Mouse (Mus musculus) gonadal fat pad, adult 2 months (tissue): ENCODE data around the gene Hoxb3. TPM values are rescaled to one million over a fixed set of nuclear protein-coding genes. Genes with fewer than 3 reads are reported as not detected.

Experiments
- polyA plus RNA-seq: library from polyadenylated mRNA; depleted of rRNA; stranded (reverse); fragments of >200 nt; gene quantifications from 2 replicates; pipeline ENCODE4 v1.2.3, GENCODE M21; 2012; rRNA removed

Hoxb3 gene
- polyA plus RNA-seq, 1 experiment, result 20.1 TPM

Other genes starting within 250 kb of the Hoxb3 start
- gene Atp5g1, start 247.7 kb upstream of the Hoxb3 start, polyA plus RNA-seq, result 603 and 668 TPM in 2 replicates
- 0.09 TPM in 1 of 2 replicates, not detected in the other for gene Calcoco2, start 211.4 kb upstream of the Hoxb3 start, polyA plus RNA-seq
- gene Ttll6, start 189.5 kb upstream of the Hoxb3 start, polyA plus RNA-seq, result 0.45 and 0.84 TPM in 2 replicates
- 0.04 TPM in 1 of 2 replicates, not detected in the other for gene Hoxb13, start 129.0 kb upstream of the Hoxb3 start, polyA plus RNA-seq
- gene Hoxb9, start 51.9 kb upstream of the Hoxb3 start, polyA plus RNA-seq, result 27.8 and 31.5 TPM in 2 replicates
- 137 and 237 TPM in 2 replicates for gene Hoxb8, start 41.4 kb upstream of the Hoxb3 start, polyA plus RNA-seq
- gene Hoxb7, start 36.7 kb upstream of the Hoxb3 start, polyA plus RNA-seq, result 49.4 and 65.1 TPM in 2 replicates
- 153 and 221 TPM in 2 replicates for gene Hoxb6, start 30.9 kb upstream of the Hoxb3 start, polyA plus RNA-seq
- gene Hoxb5, start 20.0 kb upstream of the Hoxb3 start, polyA plus RNA-seq, result 10.7 and 13.8 TPM in 2 replicates
- 19.5 and 22.4 TPM in 2 replicates for gene Hoxb4, start 5.1 kb upstream of the Hoxb3 start, polyA plus RNA-seq
- 31.4 and 43.0 TPM in 2 replicates for gene Hoxb2, start 27.2 kb downstream of the Hoxb3 start, polyA plus RNA-seq
- 0.92 and 1.0 TPM in 2 replicates for gene Hoxb1, start 42.4 kb downstream of the Hoxb3 start, polyA plus RNA-seq
- gene Skap1, start 141.3 kb downstream of the Hoxb3 start, polyA plus RNA-seq, result 8.8 and 11.0 TPM in 2 replicates